10 mouse cellular contexts compared by ENCODE assay signal in the genomic region with DNA sequence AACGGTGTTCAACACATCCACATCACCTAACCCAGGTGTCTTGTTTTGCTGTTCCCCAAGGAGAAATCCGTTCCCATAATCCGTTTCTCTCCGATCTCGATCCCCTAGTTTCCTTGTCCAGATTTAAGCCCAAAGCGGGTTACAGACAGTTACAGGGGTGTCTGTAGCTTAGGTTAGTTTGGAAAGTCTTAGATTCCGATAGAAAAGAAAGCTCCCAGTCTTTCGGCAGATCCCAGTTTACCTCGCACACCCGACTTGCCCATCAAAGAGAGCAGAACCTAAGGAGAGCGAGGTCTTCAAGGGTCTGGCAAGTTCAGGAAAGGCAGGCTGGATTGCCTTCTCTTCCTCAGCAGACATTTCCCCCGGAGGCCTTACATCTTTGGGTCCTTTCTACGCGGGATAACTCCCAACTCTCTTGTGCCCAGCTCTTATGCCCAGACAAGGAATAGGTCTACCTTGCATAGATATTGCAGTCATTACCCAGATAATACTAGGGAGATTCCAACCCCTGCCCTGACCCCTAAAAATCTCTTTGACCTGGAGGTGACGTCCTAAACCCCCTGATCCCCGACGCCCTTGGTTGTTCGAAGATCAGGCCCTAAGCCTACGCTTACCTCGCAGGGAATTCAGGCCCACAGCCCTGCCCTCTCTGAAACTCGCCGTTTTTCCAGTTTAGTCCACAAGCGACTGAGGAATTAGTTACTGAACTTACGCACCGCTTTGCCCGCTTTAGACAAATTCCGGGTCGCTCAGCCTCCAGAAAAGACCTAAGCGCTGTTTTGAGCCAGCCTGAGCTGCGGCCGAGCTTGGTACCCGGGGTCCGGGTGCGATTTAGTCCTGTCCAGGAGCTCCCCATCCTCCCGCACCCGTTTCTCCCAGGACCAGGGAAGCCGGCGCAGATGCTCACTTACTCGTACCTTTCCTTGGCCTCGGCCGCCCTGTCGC. TPM values are rescaled to one million over a fixed set of nuclear protein-coding genes. Genes with fewer than 3 reads are reported as not detected.
DNase-seq lines count a peak whose midpoint lies in the region; ATAC-seq lines count a peak whose summit lies in the region.
"Had no signal": no experiment of that assay in that cellular context is flagged by ENCODE, and none has a peak within 500 bp of the region (broad histone marks: within the 10 kb centered on the region; RNA-seq: fewer than 3 reads in every experiment).

No protein-coding gene starts in this region.

- H3K9ac ChIP-seq in heart, embryonic 13.5 days, result peak overlapping the region; percentile 67
- H3K9ac ChIP-seq in hindbrain, embryonic 12.5 days, result peak overlapping the region; percentile 67
- H3K9ac ChIP-seq in midbrain, embryonic 13.5 days (replicated peaks), result no peak overlapping the region

- 4% methylated on average over 42 of the region's 42 CpGs for WGBS in heart, embryonic 13.5 days
- WGBS in hindbrain, embryonic 12.5 days, result 2% methylated on average over 42 of the region's 42 CpGs
- 1% methylated on average over 42 of the region's 42 CpGs for whole genome bisulfite sequencing in midbrain, embryonic 13.5 days

- intact Hi-C loops in heart, postnatal 14 days (cut with DNase I), result no loop called here
- intact Hi-C loops in left cerebral cortex, postnatal 10 days (cut with DNase I), result loop anchor here (5.0 kb wide), 2 partner anchors 64 to 199 kb away; no protein-coding TSS in a partner anchor
- intact Hi-C loops in left cerebral cortex, postnatal 25 days (cut with DNase I), result loop anchor here (5.0 kb wide), 1 partner anchor 79 kb away; no protein-coding TSS in a partner anchor

- no peak for ATAC-seq in heart, embryonic 13.5 days (ENCODE audit: extremely low read depth, insufficient number of reproducible peaks, low FRiP score, low TSS enrichment)
- no peak for ATAC-seq in hindbrain, embryonic 12.5 days (ENCODE audit: low FRiP score)
- no peak for ATAC-seq in midbrain, embryonic 13.5 days

- peaks cover 100% of the 10 kb centered on the region for H3K27me3 ChIP-seq in heart, embryonic 13.5 days (replicated peaks)
- H3K27me3 ChIP-seq in hindbrain, embryonic 12.5 days, result peaks cover 95% of the 10 kb centered on the region
- peaks cover 100% of the 10 kb centered on the region for H3K27me3 ChIP-seq in midbrain, embryonic 13.5 days

- peaks cover 37% of the 10 kb centered on the region for H3K4me1 ChIP-seq in heart, embryonic 13.5 days
- peaks cover 28% of the 10 kb centered on the region for H3K4me1 ChIP-seq in hindbrain, embryonic 12.5 days
- H3K4me1 ChIP-seq in midbrain, embryonic 13.5 days (replicated peaks), result peaks cover 24% of the 10 kb centered on the region

- DNase-seq in heart, postnatal 14 days, result no peak
- DNase-seq in embryo, embryonic 10 days (ENCODE audit: low spot score), result peak; percentile 54
- no peak for DNase-seq in adrenal gland, adult 2 months
- no peak for DNase-seq in left cerebral cortex, postnatal 10 days (ENCODE audit: extremely low spot score in 1 of 2, low spot score in 2 of 2)
- no peak for DNase-seq in left cerebral cortex, postnatal 25 days (ENCODE audit: low spot score in 2 of 2)

- H3K27ac ChIP-seq in heart, embryonic 13.5 days (replicated peaks), result no peak overlapping the region
- H3K27ac ChIP-seq in hindbrain, embryonic 12.5 days, result peak overlapping the region; percentile 79
- no peak overlapping the region for H3K27ac ChIP-seq in midbrain, embryonic 13.5 days

- no peaks in the 10 kb centered on the region for H3K36me3 ChIP-seq in heart, embryonic 13.5 days
- no peaks in the 10 kb centered on the region for H3K36me3 ChIP-seq in hindbrain, embryonic 12.5 days
- no peaks in the 10 kb centered on the region for H3K36me3 ChIP-seq in midbrain, embryonic 13.5 days

- H3K4me2 ChIP-seq in heart, embryonic 13.5 days, result peak overlapping the region; percentile 89
- peak overlapping the region; percentile 62 for H3K4me2 ChIP-seq in hindbrain, embryonic 12.5 days (replicated peaks)
- peak overlapping the region; percentile 70 for H3K4me2 ChIP-seq in midbrain, embryonic 13.5 days (replicated peaks)

- H3K9me3 ChIP-seq in heart, embryonic 13.5 days, result no peaks in the 10 kb centered on the region
- no peaks in the 10 kb centered on the region for H3K9me3 ChIP-seq in hindbrain, embryonic 12.5 days (replicated peaks)
- no peaks in the 10 kb centered on the region for H3K9me3 ChIP-seq in midbrain, embryonic 13.5 days

- peak overlapping the region; percentile 58 for H3K4me3 ChIP-seq in heart, embryonic 13.5 days
- H3K4me3 ChIP-seq in hindbrain, embryonic 12.5 days, result peak overlapping the region; percentile 43
- H3K4me3 ChIP-seq in midbrain, embryonic 13.5 days (replicated peaks), result peak overlapping the region; percentile 42

RNA-seq across cellular contexts. Expression of a gene that starts 1.3 kb away (rescaled TPM):
- 0.27 and 0.39 TPM in 2 replicates for polyA plus RNA-seq in heart, embryonic 13.5 days (2015; fragmentation: Nextera tagmentation; extraction: Ambion mirVana)
- under 1 TPM; 0.24 to 0.61 TPM for total RNA-seq in heart, postnatal 14 days (2021)
- 12.5 and 15.3 TPM in 2 replicates for polyA plus RNA-seq in hindbrain, embryonic 12.5 days (2016; fragmentation: Nextera tagmentation; extraction: Ambion mirVana)
- polyA plus RNA-seq in midbrain, embryonic 13.5 days (2015; fragmentation: Nextera tagmentation; extraction: Ambion mirVana), result 0.30 and 0.31 TPM in 2 replicates
- not detected for total RNA-seq in adrenal gland, adult 2 months (2021)
- 0.12 and 0.18 TPM in 2 replicates for polyA plus RNA-seq in adrenal gland, adult 2 months (2012; rRNA removed)
- under 1 TPM; 0.51 to 0.81 TPM for total RNA-seq in left cerebral cortex, postnatal 10 days (2021)
- total RNA-seq in left cerebral cortex, postnatal 25 days (2021), result under 1 TPM; 0.80 to 0.87 TPM
- polyA plus RNA-seq: C2C12; neural tube, embryonic 14.5 days had no signal
